Mouse (Mus musculus) CH12.LX (cell line): Measurements from ENCODE around the gene Ap1m1. TPM values are rescaled to one million over a fixed set of nuclear protein-coding genes. Genes with fewer than 3 reads are reported as not detected.

Source experiments
- DNase-seq: peaks from one replicate; pipeline ENCODE4 v3.0.0-alpha.2; 2013; ENCODE audit errors: extremely low read depth
- H3K27ac ChIP-seq: 2 replicates; pipeline ENCODE4 v1.5.1; 2012; ENCODE audit warnings: low read depth, mild to moderate bottlenecking, control low read depth, moderate library complexity; ENCODE audit not compliant: insufficient read depth
- H3K27me3 ChIP-seq: replicated peaks from 2 replicates; pipeline ENCODE3; 2012; ENCODE audit warnings: inconsistent platforms
- H3K36me3 ChIP-seq, 2 experiments: replicated peaks in 1 of 2; 2 replicates each; pipeline versions ENCODE3 to v1.6.1; 2012; ENCODE audit warnings: inconsistent platforms in 1 of 2, low read length in 1 of 2, mild to moderate bottlenecking in 1 of 2, mixed read lengths in 1 of 2, moderate library complexity in 1 of 2; ENCODE audit not compliant: control insufficient read depth in 1 of 2, insufficient read depth in 1 of 2
- H3K4me1 ChIP-seq, 2 experiments: 2 replicates each; pipeline ENCODE4 v1.6.1; 2012; ENCODE audit warnings: inconsistent platforms in 1 of 2, moderate library complexity in 1 of 2; ENCODE audit not compliant: insufficient read depth in 2 of 2, control insufficient read depth in 1 of 2
- H3K4me2 ChIP-seq: 2 replicates; pipeline ENCODE4 v1.6.1; 2012; ENCODE audit warnings: low read depth, mild to moderate bottlenecking, control low read depth; ENCODE audit not compliant: poor library complexity, insufficient read depth, severe bottlenecking
- H3K4me3 ChIP-seq, 3 experiments: fragments of 150-350 bp in 1 of 3; sonication (generic) in 1 of 3; replicated peaks in 1 of 3; 2 replicates each; pipeline versions ENCODE3 to v1.5.1; 2011 to 2012; ENCODE audit warnings: low read depth in 2 of 3, low read length in 2 of 3, mild to moderate bottlenecking in 2 of 3, moderate library complexity in 2 of 3, control low read depth in 1 of 3, improper control_type of control experiment in 1 of 3, inconsistent platforms in 1 of 3, mixed read lengths in 1 of 3; ENCODE audit not compliant: poor library complexity in 1 of 3
- H3K79me2 ChIP-seq: replicated peaks from 2 replicates; pipeline ENCODE4 v1.6.1; 2012; ENCODE audit warnings: mild to moderate bottlenecking, moderate library complexity; ENCODE audit not compliant: control insufficient read depth, poor library complexity, insufficient read depth, severe bottlenecking; ENCODE audit errors: extremely low read depth
- H3K9ac ChIP-seq: 2 replicates; pipeline ENCODE4 v1.6.1; 2012; ENCODE audit warnings: low read depth, mild to moderate bottlenecking, control low read depth, moderate library complexity; ENCODE audit not compliant: insufficient read depth
- H3K9me3 ChIP-seq: replicated peaks from 2 replicates; pipeline ENCODE3; 2012; ENCODE audit warnings: low read length, inconsistent platforms, mixed read lengths
- BHLHE40 ChIP-seq: IDR thresholded peaks from 2 replicates; pipeline ENCODE4 v1.6.1; 2011; ENCODE audit warnings: mild to moderate bottlenecking, low read depth, low read length, improper control_type of control experiment
- CHD1 ChIP-seq: IDR thresholded peaks from 2 replicates; pipeline ENCODE4 v1.6.1; 2012; ENCODE audit warnings: low read depth, low read length, improper control_type of control experiment, inconsistent platforms
- CTCF ChIP-seq, 2 experiments: IDR thresholded peaks in 1 of 2; conservative IDR thresholded peaks in 1 of 2; 2 replicates each; pipeline ENCODE4 v1.5.1; 2011 to 2012; ENCODE audit warnings: low read depth in 2 of 2, low read length in 2 of 2, improper control_type of control experiment in 1 of 2, inconsistent platforms in 1 of 2, mild to moderate bottlenecking in 1 of 2, moderate library complexity in 1 of 2
- E2F4 ChIP-seq: IDR thresholded peaks from 2 replicates; pipeline ENCODE4 v1.6.1; 2011; ENCODE audit warnings: low read depth, low read length, improper control_type of control experiment; ENCODE audit not compliant: insufficient replicate concordance
- EP300 ChIP-seq: IDR thresholded peaks from 2 replicates; pipeline ENCODE4 v1.6.1; 2011; ENCODE audit warnings: low read length, improper control_type of control experiment
- ETS1 ChIP-seq: conservative IDR thresholded peaks from 2 replicates; pipeline ENCODE4 v1.6.1; 2012; ENCODE audit warnings: low read depth, mild to moderate bottlenecking, inconsistent platforms, low read length, improper control_type of control experiment, moderate library complexity
- GABPA ChIP-seq: IDR thresholded peaks from 2 replicates; pipeline ENCODE4 v1.6.1; 2012; ENCODE audit warnings: low read depth, low read length, improper control_type of control experiment, inconsistent platforms; ENCODE audit not compliant: insufficient replicate concordance
- HCFC1 ChIP-seq: IDR thresholded peaks from 2 replicates; pipeline ENCODE4 v1.6.1; 2012; ENCODE audit warnings: low read depth, mild to moderate bottlenecking, inconsistent platforms, low read length, improper control_type of control experiment
- IRF4 ChIP-seq: IDR thresholded peaks from 2 replicates; pipeline ENCODE4 v1.6.1; 2014; ENCODE audit warnings: low read depth, mild to moderate bottlenecking, inconsistent platforms, low read length, improper control_type of control experiment
- JUN ChIP-seq: IDR thresholded peaks from 2 replicates; pipeline ENCODE4 v1.6.1; 2011; ENCODE audit warnings: low read depth, mild to moderate bottlenecking, low read length, improper control_type of control experiment, moderate library complexity; ENCODE audit not compliant: insufficient read depth
- KAT2A ChIP-seq: IDR thresholded peaks from 2 replicates; pipeline ENCODE4 v1.6.1; 2012; ENCODE audit warnings: low read length, improper control_type of control experiment, inconsistent platforms; ENCODE audit not compliant: insufficient replicate concordance
- MAFK ChIP-seq: IDR thresholded peaks from 2 replicates; pipeline ENCODE4 v1.6.1; 2011; ENCODE audit warnings: low read length, improper control_type of control experiment; ENCODE audit not compliant: insufficient replicate concordance
- MEF2A ChIP-seq: IDR thresholded peaks from 2 replicates; pipeline ENCODE4 v1.6.1; 2014; ENCODE audit warnings: low read depth, mild to moderate bottlenecking, inconsistent platforms, low read length, improper control_type of control experiment, borderline replicate concordance
- MXI1 ChIP-seq: IDR thresholded peaks from 2 replicates; pipeline ENCODE4 v1.6.1; 2011; ENCODE audit warnings: mild to moderate bottlenecking, low read depth, low read length, improper control_type of control experiment
- MYC ChIP-seq: IDR thresholded peaks from 2 replicates; pipeline ENCODE4 v1.6.1; 2011; ENCODE audit warnings: low read depth, mild to moderate bottlenecking, improper control_type of control experiment, low read length
- NELFE ChIP-seq: IDR thresholded peaks from 2 replicates; pipeline ENCODE4 v1.6.1; 2011; ENCODE audit warnings: low read depth, low read length, improper control_type of control experiment
- NRF1 ChIP-seq: IDR thresholded peaks from 2 replicates; pipeline ENCODE4 v1.6.1; 2014; ENCODE audit warnings: low read depth, mild to moderate bottlenecking, inconsistent platforms, low read length, improper control_type of control experiment, moderate library complexity
- POLR2A ChIP-seq: IDR thresholded peaks from 2 replicates; pipeline ENCODE4 v1.6.1; 2011; ENCODE audit warnings: low read depth, mild to moderate bottlenecking, improper control_type of control experiment, low read length
- SIN3A ChIP-seq: IDR thresholded peaks from 2 replicates; pipeline ENCODE4 v1.6.1; 2012; ENCODE audit warnings: low read length, improper control_type of control experiment, inconsistent platforms
- TCF12 ChIP-seq: IDR thresholded peaks from 2 replicates; pipeline ENCODE4 v1.6.1; 2014; ENCODE audit warnings: low read depth, mild to moderate bottlenecking, inconsistent platforms, low read length, improper control_type of control experiment
- UBTF ChIP-seq: IDR thresholded peaks from 2 replicates; pipeline ENCODE4 v1.6.1; 2012; ENCODE audit warnings: low read depth, mild to moderate bottlenecking, inconsistent platforms, low read length, improper control_type of control experiment, moderate library complexity
- USF1 ChIP-seq: IDR thresholded peaks from 2 replicates; pipeline ENCODE4 v1.6.1; 2014; ENCODE audit warnings: low read depth, mild to moderate bottlenecking, inconsistent platforms, low read length, improper control_type of control experiment
- ZC3H11A ChIP-seq: IDR thresholded peaks from 2 replicates; pipeline ENCODE4 v1.6.1; 2012; ENCODE audit warnings: low read depth, mild to moderate bottlenecking, inconsistent platforms, low read length, improper control_type of control experiment
- ZKSCAN1 ChIP-seq: IDR thresholded peaks from 2 replicates; pipeline ENCODE4 v1.6.1; 2012; ENCODE audit warnings: low read depth, inconsistent platforms, low read length, improper control_type of control experiment, borderline replicate concordance
- ZNF384 ChIP-seq: IDR thresholded peaks from 2 replicates; pipeline ENCODE4 v1.6.1; 2012; ENCODE audit warnings: low read depth, low read length, improper control_type of control experiment, inconsistent platforms
- dilution Hi-C: fragments of 300-500 bp; cut with MboI; formaldehyde crosslinking; loops from 2 replicates; pipeline ENCODE4 v1.14.3; 2020; ENCODE audit warnings: low sequenced_read_pairs; ENCODE audit not compliant: extremely low pct_unique_long_range_greater_than_20kb, extremely low pct_ligation_motif_present
- in situ Hi-C: fragments of 300-500 bp; cut with MboI; formaldehyde crosslinking; loops from 3 replicates; pipeline ENCODE4 v1.14.3; 2019; ENCODE audit warnings: low sequenced_read_pairs, low pct_ligation_motif_present, low pct_unique_long_range_greater_than_20kb, mixed read lengths
- polyA plus RNA-seq: library from polyadenylated mRNA; unstranded; fragments of >175 nt; gene quantifications from 2 replicates; pipeline ENCODE4 v1.2.1, GENCODE M21; 2012; ENCODE audit warnings: low read depth; ENCODE audit not compliant: insufficient read length
- total RNA-seq, 2 experiments: library from RNA; depleted of rRNA; stranded (reverse); fragments of 300-350 nt in 1 of 2; fragments of >200 nt in 1 of 2; gene quantifications; 2 replicates each; pipeline ENCODE4 v1.2.3; 2012 to 2014

Gene Ap1m1
- total and polyA plus RNA-seq, 3 experiments = 20.1 to 86.1 (median 30.3) TPM

GRCm38 (mm10) chr8:72210222-72210621, 29.6 kb upstream of the Ap1m1 start:
- no peaks in the 10 kb centered on the region for H3K27me3 ChIP-seq
- H3K4me1 ChIP-seq = peaks cover 3 to 10% of the 10 kb centered on the region in 2 experiments; a peak in 2 of 4 replicates
- TF ChIP-seq TCF12 = no peak
- no peak for TF ChIP-seq MYC
- no peak for TF ChIP-seq E2F4
- no peaks in the 10 kb centered on the region for H3K36me3 ChIP-seq
- no peak overlapping the region for H3K9ac ChIP-seq
- no peaks in the 10 kb centered on the region for H3K9me3 ChIP-seq
- no peaks in the 10 kb centered on the region for H3K79me2 ChIP-seq
- H3K4me2 ChIP-seq = no peak overlapping the region
- no peak overlapping the region for H3K27ac ChIP-seq
- H3K4me3 ChIP-seq = no peak overlapping the region
- in situ Hi-C loops = no loop called here
- DNase-seq = no peak
- dilution Hi-C loops = no loop called here

- Histone ChIP-seq H3K27me3 (no peaks in the 10 kb centered on the region), H3K4me2 (no peak overlapping the region), H3K79me2 (no peaks in the 10 kb centered on the region), H3K4me3 (no peak overlapping the region)
- dilution Hi-C loops = no loop called here
- no peak for TF ChIP-seq USF1
- TF ChIP-seq MXI1 = no peak
- TF ChIP-seq POLR2A = no peak
- TF ChIP-seq JUN = no peak
- no peak for TF ChIP-seq ZNF384
- no peak for TF ChIP-seq IRF4
- TF ChIP-seq SIN3A = no peak
- no peak for TF ChIP-seq UBTF
- TF ChIP-seq HCFC1 = no peak
- TF ChIP-seq KAT2A = no peak
- TF ChIP-seq MYC = no peak
- no peak for TF ChIP-seq E2F4
- TF ChIP-seq, all 38 proteins: peak for 0
- Histone ChIP-seq H3K27ac (no peak overlapping the region), H3K9ac (no peak overlapping the region), H3K4me1 (peaks cover 3 to 15% of the 10 kb centered on the region in 2 experiments; a peak in 2 of 4 replicates), H3K36me3 (no peaks in the 10 kb centered on the region), H3K9me3 (no peaks in the 10 kb centered on the region)
- in situ Hi-C loops = no loop called here
- DNase-seq = no peak
Measured at GRCm38 (mm10) chr8:72210710-72211109, 29.1 kb upstream of the Ap1m1 start.

GRCm38 (mm10) chr8:72211846-72212245, 28.0 kb upstream of the Ap1m1 start:
- H3K79me2 ChIP-seq = no peaks in the 10 kb centered on the region
- H3K36me3 ChIP-seq = no peaks in the 10 kb centered on the region
- H3K9ac ChIP-seq = no peak overlapping the region
- dilution Hi-C loops (no loop called here), in situ Hi-C loops (no loop called here)
- TF ChIP-seq EP300 (no peak), MXI1 (no peak), CHD1 (no peak), ZKSCAN1 (no peak), POLR2A (no peak), E2F4 (no peak), MAFK (no peak), BHLHE40 (no peak), UBTF (no peak), KAT2A (no peak), GABPA (no peak), NRF1 (no peak), ZC3H11A (no peak), ETS1 (no peak), MEF2A (no peak), CTCF (conservative IDR thresholded peaks at IDR 0.05 in 1 of 2, IDR thresholded peaks at IDR 0.05 in 1 of 2; ENCODE audit: low read depth in 2 of 2, low read length in 2 of 2) (no peak), NELFE (no peak)
- H3K27ac ChIP-seq = no peak overlapping the region
- no peak overlapping the region for H3K4me3 ChIP-seq
- DNase-seq = no peak
- H3K27me3 ChIP-seq = no peaks in the 10 kb centered on the region
- no peaks in the 10 kb centered on the region for H3K9me3 ChIP-seq
- no peak overlapping the region for H3K4me2 ChIP-seq
- H3K4me1 ChIP-seq = peaks cover 6 to 25% of the 10 kb centered on the region in 2 experiments; a peak in 3 of 4 replicates
